Mouse (Mus musculus) kidney, postnatal 0 days (tissue): ENCODE results near the gene Wdr61. TPM values are rescaled to one million over a fixed set of nuclear protein-coding genes. Genes with fewer than 3 reads are reported as not detected.
"Not testable (repeated sequence)": the region's sequence is repeated elsewhere in the genome, so short reads cannot be mapped to it uniquely, and the experiment has no call there.

Experiments used
- ATAC-seq: fragments of 200-750 bp; cut with Nextera tagmentation; replicated peaks from 2 replicates; pipeline ENCODE4 v1.8.0; 2017; ENCODE audit warnings: low read depth, moderate number of reproducible peaks, moderate TSS enrichment, moderate library complexity; ENCODE audit not compliant: low FRiP score
- DNase-seq: peaks from one replicate; pipeline ENCODE4 v3.0.0-alpha.2; 2016; ENCODE audit warnings: low spot score
- H3K27ac ChIP-seq: fragments of 300-500 bp; sonication (generic); 2 replicates; pipeline ENCODE4 v1.5.1; 2014; ENCODE audit warnings: mild to moderate bottlenecking
- H3K27me3 ChIP-seq: fragments of 300-500 bp; sonication (generic); 2 replicates; pipeline ENCODE4 v1.6.1; 2014; ENCODE audit warnings: low read length, mixed read lengths; ENCODE audit not compliant: insufficient read depth
- H3K36me3 ChIP-seq: fragments of 300-500 bp; sonication (generic); 2 replicates; pipeline ENCODE4 v1.6.1; 2014; ENCODE audit warnings: low read length, mixed read lengths; ENCODE audit not compliant: insufficient read depth
- H3K4me1 ChIP-seq: fragments of 300-500 bp; sonication (generic); replicated peaks from 2 replicates; pipeline ENCODE4 v1.6.1; 2014; ENCODE audit warnings: antibody characterized with exemption, low read length, mixed read lengths; ENCODE audit not compliant: insufficient read depth
- H3K4me2 ChIP-seq: fragments of 300-500 bp; sonication (generic); 2 replicates; pipeline ENCODE4 v1.6.1; 2014; ENCODE audit warnings: mild to moderate bottlenecking, low read length, moderate library complexity, mixed read lengths
- H3K4me3 ChIP-seq: fragments of 300-500 bp; sonication (generic); replicated peaks from 2 replicates; pipeline ENCODE4 v1.5.1; 2014; ENCODE audit warnings: low read depth, low read length
- H3K9ac ChIP-seq: fragments of 300-500 bp; sonication (generic); 2 replicates; pipeline ENCODE4 v1.6.1; 2014; ENCODE audit warnings: low read depth, low read length
- H3K9me3 ChIP-seq: fragments of 300-500 bp; sonication (generic); replicated peaks from 2 replicates; pipeline ENCODE4 v1.6.1; 2016; ENCODE audit warnings: low read length, inconsistent platforms, mixed read lengths
- CTCF ChIP-seq: IDR thresholded peaks from 2 replicates; pipeline ENCODE4 v1.5.1; 2016; ENCODE audit warnings: antibody characterized with exemption, low read depth, mild to moderate bottlenecking, moderate library complexity
- whole genome bisulfite sequencing: fragments of 180-500 bp; shearing (Covaris S2); extraction: QIAGEN DNeasy Blood & Tissue Kit; methylation state at CpG from one replicate; pipeline ENCODE4 v1.1.7; 2014; 5-methylcytosine and 5-hydroxymethylcytosine counted together
- polyA plus RNA-seq: library from polyadenylated mRNA; unstranded; fragments of >200 nt; fragmentation: Nextera tagmentation; extraction: Ambion mirVana; gene quantifications from 2 replicates; pipeline ENCODE4 v1.2.1, GENCODE M21; 2015

Wdr61 gene
- polyA plus RNA-seq, 1 experiment from 2014 or later: 166 TPM

DNA sequence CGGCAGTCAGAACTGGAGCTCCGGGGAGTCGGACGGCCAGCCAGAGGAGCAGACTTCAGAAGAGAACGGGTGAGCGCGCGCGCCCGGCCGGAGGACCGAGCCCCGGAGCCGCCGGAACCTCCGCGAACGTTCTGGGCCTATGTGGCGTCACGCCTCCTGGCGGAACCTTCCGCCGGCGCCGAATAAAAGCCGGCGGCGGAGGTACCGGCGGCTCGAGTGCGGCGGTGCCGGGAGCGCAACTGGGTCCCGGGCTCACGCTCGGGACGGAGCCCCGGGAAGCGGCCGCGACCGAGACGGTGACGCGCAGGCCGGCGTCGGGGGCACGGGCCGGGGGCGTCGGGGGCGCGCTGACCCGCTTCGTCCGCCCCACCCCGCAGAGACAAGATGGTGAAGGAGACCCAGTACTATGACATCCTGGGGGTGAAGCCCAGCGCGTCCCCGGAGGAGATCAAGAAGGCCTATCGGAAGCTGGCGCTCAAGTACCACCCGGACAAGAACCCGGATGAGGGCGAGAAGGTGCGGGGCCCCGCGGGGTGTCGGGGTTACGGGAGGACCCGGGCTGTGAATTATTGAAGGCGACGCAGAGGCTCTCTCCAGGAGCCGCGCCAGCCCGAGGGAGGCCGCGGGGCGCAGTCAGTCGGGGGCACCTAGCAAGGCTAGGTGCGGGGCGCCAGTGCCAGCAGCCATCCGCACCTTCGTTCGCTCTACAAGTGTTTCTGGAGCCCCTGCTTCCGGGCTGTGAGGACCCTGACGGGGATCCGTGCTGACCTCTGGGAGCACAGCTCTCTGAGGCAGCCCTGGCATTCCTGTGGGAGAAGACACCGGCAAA lies 34.8 kb downstream of the Wdr61 start:
- H3K4me3 ChIP-seq: peak overlapping the region; percentile 77
- under 1% methylated on average over 92 of the region's 92 CpGs for WGBS
- no peak overlapping the region for H3K27ac ChIP-seq
- no peak for TF ChIP-seq CTCF
- no peaks in the 10 kb centered on the region for H3K9me3 ChIP-seq
- H3K36me3 ChIP-seq: no peaks in the 10 kb centered on the region
- ATAC-seq: peak; percentile 69
- DNase-seq: peak; percentile 73
- H3K4me2 ChIP-seq: peak overlapping the region; percentile 98
- no peaks in the 10 kb centered on the region for H3K27me3 ChIP-seq
- peak overlapping the region; percentile 82 for H3K9ac ChIP-seq
- peaks cover 9% of the 10 kb centered on the region for H3K4me1 ChIP-seq

- Histone ChIP-seq H3K9me3 (no peaks in the 10 kb centered on the region), H3K36me3 (no peaks in the 10 kb centered on the region), H3K4me1 (peaks cover 9% of the 10 kb centered on the region), H3K27ac (no peak overlapping the region), H3K9ac (peak overlapping the region; percentile 82), H3K27me3 (no peaks in the 10 kb centered on the region), H3K4me3 (peak overlapping the region; percentile 77), H3K4me2 (peak overlapping the region; percentile 98)
- ATAC-seq: peak; percentile 57; the same call in 1 of the 2 replicates
- WGBS: 5% methylated on average over 27 of the region's 27 CpGs
- DNase-seq: no peak
- no peak for TF ChIP-seq CTCF
These were observed 35.3 kb downstream of the Wdr61 start for GRCm38 (mm10) chr9:54699087-54699344.

- Histone ChIP-seq H3K9me3 (no peaks in the 10 kb centered on the region), H3K36me3 (no peaks in the 10 kb centered on the region), H3K4me1 (peaks cover 9% of the 10 kb centered on the region), H3K4me3 (peak within 1 kb of the TSS; percentile 77), H3K27me3 (no peaks in the 10 kb centered on the region), H3K9ac (peak within 1 kb of the TSS; percentile 82), H3K27ac (no peak within 1 kb of the TSS), H3K4me2 (peak within 1 kb of the TSS; percentile 98)
- 68% methylated on average over 17 of the region's 17 CpGs for WGBS
- ATAC-seq: peak; percentile 22; the same call in 1 of the 2 replicates
- no peak for TF ChIP-seq CTCF
- DNase-seq: no peak
These were observed 35.8 kb downstream of the Wdr61 start, which contains the start of gene Dnaja4 for GRCm38 (mm10) chr9:54698318-54699086. TSS of gene Dnaja4 (plus strand) at chr9:54698873.

- 5% methylated on average over 31 of the region's 31 CpGs for WGBS
- Histone ChIP-seq H3K4me2 (peak overlapping the region; percentile 61), H3K4me3 (peak overlapping the region; percentile 27)
- not testable (repeated sequence) for H3K27me3 ChIP-seq, H3K27ac ChIP-seq, ATAC-seq, H3K9me3 ChIP-seq, H3K4me1 ChIP-seq, H3K36me3 ChIP-seq, H3K9ac ChIP-seq
- DNase-seq: peak; percentile 22
These were observed 43.0 kb downstream of the Wdr61 start for GRCm38 (mm10) chr9:54691241-54691805.

DNA sequence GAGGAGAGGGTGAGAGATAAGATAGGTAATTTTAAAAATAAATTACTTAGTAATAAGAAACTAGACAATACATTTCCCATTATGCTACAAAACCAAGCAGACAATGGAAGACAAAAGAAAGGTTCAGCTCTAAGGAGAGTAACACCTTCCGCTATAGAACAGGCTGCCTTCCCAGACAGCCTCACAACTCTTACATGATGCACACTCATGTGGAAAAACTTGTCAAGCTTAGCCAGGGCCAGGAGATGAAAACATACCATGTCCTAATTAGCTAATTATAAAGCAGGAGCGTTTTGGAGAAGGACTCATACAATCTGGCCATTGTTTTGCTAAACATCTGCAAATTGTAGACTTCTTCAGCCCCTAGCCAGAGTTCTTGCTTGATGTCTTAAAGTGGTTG lies 43.6 kb downstream of the Wdr61 start:
- WGBS: 60% methylated on average over 2 of the region's 2 CpGs
- not testable (repeated sequence) for H3K27me3 ChIP-seq, H3K36me3 ChIP-seq, H3K4me3 ChIP-seq, H3K9ac ChIP-seq, H3K9me3 ChIP-seq, H3K27ac ChIP-seq, H3K4me1 ChIP-seq, DNase-seq, ATAC-seq, H3K4me2 ChIP-seq

GRCm38 (mm10) chr9:54689446-54689845 lies 44.9 kb downstream of the Wdr61 start:
- peaks cover 2% of the 10 kb centered on the region; the same call in 1 of the 2 replicates for H3K27me3 ChIP-seq

More at GRCm38 (mm10) chr9:54689446-54689845, 44.9 kb downstream of the Wdr61 start:
- H3K36me3 ChIP-seq: no peaks in the 10 kb centered on the region
- H3K9me3 ChIP-seq: no peaks in the 10 kb centered on the region
- no peak overlapping the region for H3K27ac ChIP-seq
- no peak for DNase-seq
- H3K9ac ChIP-seq: no peak overlapping the region
- H3K4me3 ChIP-seq: no peak overlapping the region
- H3K4me1 ChIP-seq: no peaks in the 10 kb centered on the region
- no peak for ATAC-seq
- no peak for TF ChIP-seq CTCF
- H3K4me2 ChIP-seq: no peak overlapping the region
- WGBS: 46% methylated on average over 8 of the region's 8 CpGs
